Mouse (Mus musculus) intestine, embryonic 14.5 days (tissue): ENCODE data around the gene Trp53i13. TPM values are rescaled to one million over a fixed set of nuclear protein-coding genes. Genes with fewer than 3 reads are reported as not detected.

Experiments
- ATAC-seq: fragments of 200-750 bp; cut with Nextera tagmentation; replicated peaks from 2 replicates; pipeline ENCODE4 v1.8.0; 2017; ENCODE audit warnings: low read depth, moderate number of reproducible peaks, moderate TSS enrichment, moderate library complexity; ENCODE audit not compliant: low FRiP score, low TSS enrichment
- DNase-seq: peaks from one replicate; pipeline ENCODE4 v3.0.0-alpha.2; 2018; ENCODE audit warnings: low spot score
- H3K27ac ChIP-seq: fragments of 300-500 bp; sonication (generic); 2 replicates; pipeline ENCODE4 v1.5.1; 2014; ENCODE audit warnings: low read depth, mild to moderate bottlenecking, control low read depth
- H3K27me3 ChIP-seq: fragments of 300-500 bp; sonication (generic); replicated peaks from 2 replicates; pipeline ENCODE4 v1.6.1; 2014; ENCODE audit warnings: low read length, control low read depth; ENCODE audit not compliant: control insufficient read depth, insufficient read depth
- H3K36me3 ChIP-seq: fragments of 300-500 bp; sonication (generic); 2 replicates; pipeline ENCODE4 v1.6.1; 2014; ENCODE audit warnings: low read length, control low read depth; ENCODE audit not compliant: control insufficient read depth, insufficient read depth
- H3K4me1 ChIP-seq: fragments of 300-500 bp; sonication (generic); replicated peaks from 2 replicates; pipeline ENCODE4 v1.6.1; 2014; ENCODE audit warnings: low read length, control low read depth, mixed read lengths; ENCODE audit not compliant: control insufficient read depth, insufficient read depth
- H3K4me2 ChIP-seq: fragments of 300-500 bp; sonication (generic); 2 replicates; pipeline ENCODE4 v1.6.1; 2014; ENCODE audit warnings: low read length
- H3K4me3 ChIP-seq: fragments of 300-500 bp; sonication (generic); 2 replicates; pipeline ENCODE4 v1.5.1; 2014; ENCODE audit warnings: low read depth, low read length, control low read depth, mixed read lengths
- H3K9ac ChIP-seq: fragments of 300-500 bp; sonication (generic); 2 replicates; pipeline ENCODE4 v1.6.1; 2014; ENCODE audit warnings: mild to moderate bottlenecking, low read length
- H3K9me3 ChIP-seq: fragments of 300-500 bp; sonication (generic); 2 replicates; pipeline ENCODE4 v1.6.1; 2016; ENCODE audit warnings: low read length, control low read depth; ENCODE audit not compliant: control insufficient read depth
- WGBS: fragments of 180-500 bp; shearing (Covaris S2); extraction: QIAGEN DNeasy Blood & Tissue Kit; methylation state at CpG from one replicate; pipeline ENCODE4 v1.1.7; 2014; 5-methylcytosine and 5-hydroxymethylcytosine counted together
- polyA plus RNA-seq: library from polyadenylated mRNA; unstranded; fragments of >200 nt; fragmentation: Nextera tagmentation; extraction: Ambion mirVana; gene quantifications from 2 replicates; pipeline ENCODE4 v1.2.1, GENCODE M21; 2014

Gene Trp53i13
- polyA plus RNA-seq, 1 experiment from 2014 or later = 32.5 TPM

DNA sequence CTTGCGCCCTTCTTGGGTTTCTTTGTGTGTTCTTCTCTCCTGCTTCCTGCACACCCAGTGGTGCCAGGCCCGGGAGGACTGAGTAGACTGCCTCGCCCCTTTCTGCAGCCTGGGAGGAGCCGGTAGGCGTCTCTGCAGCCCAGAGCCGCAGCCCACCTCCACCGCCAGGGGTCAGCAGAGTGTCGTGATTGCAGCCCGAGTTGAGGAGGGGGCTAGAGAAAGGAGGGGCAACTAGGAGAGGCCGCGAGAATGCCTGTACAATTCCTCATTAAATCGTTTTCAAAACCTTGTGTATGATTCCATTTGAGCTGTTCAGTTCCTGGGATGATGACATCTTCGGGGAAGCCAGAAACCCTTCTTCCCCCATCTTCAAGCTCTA is 24.7 kb downstream of the Trp53i13 start:
- Histone ChIP-seq H3K27me3 (no peaks in the 10 kb centered on the region), H3K9ac (peak overlapping the region; percentile 84)
- under 1% methylated on average over 13 of the region's 13 CpGs for WGBS

DNA sequence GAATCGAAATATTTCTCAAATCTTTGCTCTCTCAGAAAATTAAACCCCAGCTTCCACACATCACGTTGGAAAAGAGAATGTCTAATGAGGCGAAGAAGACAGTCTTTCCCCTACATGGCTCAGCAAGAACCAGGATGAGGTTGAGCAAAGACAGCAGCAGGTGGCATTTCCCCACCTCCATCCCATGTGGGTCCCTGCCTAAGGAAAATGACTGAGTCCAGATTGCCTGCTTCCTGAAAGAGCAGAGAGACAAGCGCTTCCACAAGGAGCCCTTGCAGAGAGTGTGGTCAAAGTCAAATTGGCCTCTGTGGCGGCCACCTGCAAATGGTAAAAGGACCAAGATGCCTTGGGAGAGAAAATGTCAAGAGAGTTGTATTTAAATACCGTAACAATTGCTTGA is 25.3 kb downstream of the Trp53i13 start:
- no peak overlapping the region for H3K9ac ChIP-seq
- H3K27me3 ChIP-seq = no peaks in the 10 kb centered on the region
- H3K27ac ChIP-seq = peak overlapping the region; percentile 93
- peaks cover 55% of the 10 kb centered on the region for H3K4me1 ChIP-seq
- ATAC-seq (no peak), DNase-seq (no peak)
- no peaks in the 10 kb centered on the region for H3K9me3 ChIP-seq
- WGBS = 75% methylated on average over 6 of the region's 6 CpGs
- no peaks in the 10 kb centered on the region for H3K36me3 ChIP-seq
- no peak overlapping the region; the same call in 1 of the 2 replicates for H3K4me3 ChIP-seq
- H3K4me2 ChIP-seq = peak overlapping the region; percentile 90

More for the DNA sequence above, 24.7 kb downstream of the Trp53i13 start:
- peak; percentile 56 for ATAC-seq
- no peaks in the 10 kb centered on the region for H3K9me3 ChIP-seq
- DNase-seq = peak; percentile 99
- peak overlapping the region; percentile 93 for H3K27ac ChIP-seq
- peaks cover 60% of the 10 kb centered on the region for H3K4me1 ChIP-seq
- H3K36me3 ChIP-seq = no peaks in the 10 kb centered on the region
- H3K4me3 ChIP-seq = peak overlapping the region; percentile 80
- peak overlapping the region; percentile 81 for H3K4me2 ChIP-seq

GRCm38 (mm10) chr11:77489591-77490235 is 26.1 kb downstream of the Trp53i13 start, which contains the start of gene Ankrd13b:
Ankrd13b (minus strand) TSS chr11:77489678.
- 0 out of 2 replicates have a peak within 1 kb of the TSS, but pooled peaks have one; percentile 33 for H3K27ac ChIP-seq
- H3K4me3 ChIP-seq = peak within 1 kb of the TSS; percentile 83
- ATAC-seq = peak; percentile 23; the same call in 1 of the 2 replicates
- H3K4me2 ChIP-seq = peak within 1 kb of the TSS; percentile 90
- H3K9me3 ChIP-seq = no peaks in the 10 kb centered on the region
- no peaks in the 10 kb centered on the region for H3K27me3 ChIP-seq
- peaks cover 48% of the 10 kb centered on the region for H3K4me1 ChIP-seq
- H3K36me3 ChIP-seq = no peaks in the 10 kb centered on the region
- peak; percentile 82 for DNase-seq
- H3K9ac ChIP-seq = peak within 1 kb of the TSS; percentile 84
- WGBS = under 1% methylated on average over 55 of the region's 87 CpGs

GRCm38 (mm10) chr11:77488771-77489581 is 26.8 kb downstream of the Trp53i13 start:
- Histone ChIP-seq H3K4me1 (peaks cover 41% of the 10 kb centered on the region), H3K4me3 (peak overlapping the region; percentile 83), H3K27ac (no peak overlapping the region), H3K27me3 (no peaks in the 10 kb centered on the region), H3K9me3 (no peaks in the 10 kb centered on the region), H3K36me3 (no peaks in the 10 kb centered on the region), H3K9ac (peak overlapping the region; percentile 84), H3K4me2 (peak overlapping the region; percentile 90)
- ATAC-seq (no peak), DNase-seq (peak; percentile 72)
- 3% methylated on average over 41 of the region's 55 CpGs for WGBS

DNA sequence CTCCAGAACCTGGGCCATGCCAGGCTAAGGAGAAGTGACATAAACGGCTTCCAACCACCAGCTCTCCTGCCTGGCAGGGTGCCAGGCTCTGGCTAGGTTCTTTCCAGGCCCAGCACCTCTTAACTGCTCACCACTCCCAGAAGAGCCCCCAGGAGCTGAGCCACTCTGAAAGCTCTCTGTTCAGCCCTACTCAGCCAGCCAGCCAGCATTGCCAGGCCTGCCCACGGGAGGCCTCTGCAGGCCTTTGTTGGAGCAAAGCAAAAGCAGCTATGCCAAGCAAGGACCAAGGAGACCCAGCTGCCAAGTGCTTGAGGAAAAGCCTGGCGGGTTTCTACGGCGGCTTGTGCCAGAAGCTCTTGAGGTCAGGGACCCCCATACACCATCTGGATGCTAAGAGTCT is 29.0 kb downstream of the Trp53i13 start:
- no peaks in the 10 kb centered on the region for H3K27me3 ChIP-seq
- no peak overlapping the region for H3K4me2 ChIP-seq
- H3K9me3 ChIP-seq = no peaks in the 10 kb centered on the region
- H3K4me1 ChIP-seq = peaks cover 33% of the 10 kb centered on the region
- H3K9ac ChIP-seq = no peak overlapping the region
- ATAC-seq = no peak
- DNase-seq = no peak
- H3K36me3 ChIP-seq = no peaks in the 10 kb centered on the region
- H3K27ac ChIP-seq = no peak overlapping the region
- no peak overlapping the region for H3K4me3 ChIP-seq
- WGBS = 67% methylated on average over 5 of the region's 5 CpGs

GRCm38 (mm10) chr11:77485229-77485628 is 30.6 kb downstream of the Trp53i13 start:
- 64% methylated on average over 6 of the region's 6 CpGs for WGBS
- ATAC-seq = no peak
- no peaks in the 10 kb centered on the region for H3K27me3 ChIP-seq
- H3K9ac ChIP-seq = no peak overlapping the region
- H3K9me3 ChIP-seq = no peaks in the 10 kb centered on the region
- H3K4me2 ChIP-seq = no peak overlapping the region
- H3K4me1 ChIP-seq = peaks cover 24% of the 10 kb centered on the region
- H3K27ac ChIP-seq = no peak overlapping the region
- DNase-seq = no peak
- no peak overlapping the region for H3K4me3 ChIP-seq
- H3K36me3 ChIP-seq = no peaks in the 10 kb centered on the region

DNA sequence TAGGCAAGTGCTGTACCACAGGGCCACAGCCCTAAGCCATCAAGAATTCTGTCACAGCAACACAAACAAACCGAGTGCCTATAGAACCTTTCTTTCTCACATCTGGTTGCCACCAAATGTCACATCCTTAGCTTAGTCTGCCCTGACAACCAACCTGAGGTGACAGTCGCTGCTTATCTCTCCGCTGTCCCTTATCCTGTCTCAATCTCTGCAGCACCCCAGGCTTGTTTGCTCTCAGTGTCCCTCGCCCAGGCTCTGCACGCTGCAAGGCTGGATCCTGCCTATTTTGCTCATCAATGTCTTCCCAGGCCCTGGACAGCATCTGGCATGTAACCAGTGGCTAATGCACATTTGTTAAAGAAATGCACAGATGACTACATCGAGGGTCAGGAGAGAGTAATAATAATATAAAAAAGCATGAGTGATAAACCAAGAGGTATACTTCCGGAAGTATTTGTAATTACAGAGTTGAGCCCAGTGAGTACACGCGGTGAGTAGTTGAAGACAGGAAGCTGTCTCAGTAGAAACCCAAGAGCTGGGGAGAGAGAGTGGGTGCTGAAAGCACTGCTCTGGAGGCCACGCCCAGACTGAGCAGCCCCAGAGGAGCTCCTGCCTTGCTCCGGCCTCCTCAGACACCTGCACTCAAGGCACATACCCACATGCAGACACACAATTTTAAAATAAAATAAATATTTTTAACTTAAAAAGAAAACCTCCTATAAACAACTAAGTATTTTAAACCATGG is 32.1 kb downstream of the Trp53i13 start:
- Histone ChIP-seq H3K9ac (no peak overlapping the region), H3K9me3 (no peaks in the 10 kb centered on the region), H3K4me3 (no peak overlapping the region), H3K27me3 (no peaks in the 10 kb centered on the region), H3K4me2 (no peak overlapping the region), H3K4me1 (peaks cover 17% of the 10 kb centered on the region), H3K27ac (no peak overlapping the region), H3K36me3 (no peaks in the 10 kb centered on the region)
- ATAC-seq = no peak
- no peak for DNase-seq
- 47% methylated on average over 11 of the region's 11 CpGs for WGBS

DNA sequence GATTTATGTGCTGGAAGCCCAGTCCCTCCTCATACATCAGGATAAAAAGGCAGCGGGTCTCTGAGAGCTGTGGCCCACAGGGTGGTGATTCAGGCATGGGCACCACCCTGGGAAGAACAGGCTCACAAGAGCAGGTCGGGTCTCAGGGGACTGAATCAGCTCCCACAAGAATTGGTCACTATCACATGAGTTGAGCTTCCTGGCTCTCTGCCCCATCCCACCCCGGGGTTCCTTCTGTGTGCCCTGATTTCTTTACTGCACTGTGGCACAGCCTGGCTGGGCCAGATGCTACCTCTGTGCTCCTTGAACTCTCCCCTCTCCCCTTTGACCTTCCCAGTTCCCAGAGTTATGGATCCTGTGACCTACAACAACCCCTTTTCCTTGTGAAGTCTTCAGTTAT is 32.7 kb downstream of the Trp53i13 start:
- Histone ChIP-seq H3K36me3 (no peaks in the 10 kb centered on the region), H3K4me3 (no peak overlapping the region), H3K4me1 (peaks cover 11% of the 10 kb centered on the region; the same call in 1 of the 2 replicates), H3K4me2 (no peak overlapping the region), H3K27me3 (no peaks in the 10 kb centered on the region), H3K9ac (no peak overlapping the region), H3K27ac (no peak overlapping the region), H3K9me3 (no peaks in the 10 kb centered on the region)
- DNase-seq = no peak
- WGBS = 69% methylated on average over 3 of the region's 3 CpGs
- ATAC-seq = no peak
